Mouse (Mus musculus) MEL (cell line): Measurements from ENCODE around the gene Mfsd2b. TPM values are rescaled to one million over a fixed set of nuclear protein-coding genes. Genes with fewer than 3 reads are reported as not detected.

Source experiments
- DNase-seq: peaks from one replicate; pipeline ENCODE4 v3.0.0; 2011; ENCODE audit warnings: low read depth, low spot score
- H3K27ac ChIP-seq: 2 replicates; pipeline ENCODE4 v1.5.1; 2012; ENCODE audit warnings: low read depth, mild to moderate bottlenecking, control low read depth, low read length, moderate library complexity; ENCODE audit not compliant: control insufficient read depth
- H3K27me3 ChIP-seq, 2 experiments: fragments of 150-350 bp in 1 of 2; sonication (generic) in 1 of 2; 2 replicates each; pipeline ENCODE4 v1.6.1; 2012; ENCODE audit warnings: low read length in 2 of 2, mild to moderate bottlenecking in 2 of 2, improper control_type of control experiment in 1 of 2, moderate library complexity in 1 of 2; ENCODE audit not compliant: insufficient read depth in 2 of 2, control insufficient read depth in 1 of 2
- H3K36me3 ChIP-seq, 2 experiments: 2 replicates each; pipeline ENCODE4 v1.6.1; 2012 to 2014; ENCODE audit warnings: low read length in 2 of 2, improper control_type of control experiment in 1 of 2, inconsistent platforms in 1 of 2, mild to moderate bottlenecking in 1 of 2; ENCODE audit not compliant: insufficient read depth in 2 of 2, control insufficient read depth in 1 of 2
- H3K4me1 ChIP-seq, 2 experiments: fragments of 150-350 bp in 1 of 2; sonication (generic) in 1 of 2; 2 replicates each; pipeline ENCODE4 v1.6.1; 2012; ENCODE audit warnings: low read length in 2 of 2, improper control_type of control experiment in 1 of 2, mild to moderate bottlenecking in 1 of 2; ENCODE audit not compliant: insufficient read depth in 2 of 2, control insufficient read depth in 1 of 2
- H3K4me3 ChIP-seq, 2 experiments: fragments of 150-350 bp in 1 of 2; sonication (generic) in 1 of 2; 2 replicates each; pipeline ENCODE4 v1.5.1; 2012; ENCODE audit warnings: low read depth in 2 of 2, low read length in 2 of 2, mild to moderate bottlenecking in 2 of 2, moderate library complexity in 2 of 2, control low read depth in 1 of 2, improper control_type of control experiment in 1 of 2; ENCODE audit not compliant: control insufficient read depth in 1 of 2, insufficient read depth in 1 of 2
- H3K79me2 ChIP-seq: 2 replicates; pipeline ENCODE4 v1.6.1; 2012; ENCODE audit warnings: mild to moderate bottlenecking, low read length, moderate library complexity; ENCODE audit not compliant: control insufficient read depth, poor library complexity, insufficient read depth
- H3K9ac ChIP-seq: 2 replicates; pipeline ENCODE4 v1.6.1; 2012; ENCODE audit warnings: low read depth, mild to moderate bottlenecking, control low read depth, low read length, moderate library complexity; ENCODE audit not compliant: control insufficient read depth, poor library complexity, severe bottlenecking
- H3K9me3 ChIP-seq: fragments of 150-350 bp; sonication (generic); replicated peaks from 2 replicates; pipeline ENCODE4 v1.6.1; 2012; ENCODE audit warnings: mild to moderate bottlenecking, low read length, improper control_type of control experiment, moderate library complexity; ENCODE audit not compliant: insufficient read depth
- CHD1 ChIP-seq: IDR thresholded peaks from 2 replicates; pipeline ENCODE4 v1.6.1; 2012; ENCODE audit warnings: low read depth, mild to moderate bottlenecking, inconsistent platforms, low read length, improper control_type of control experiment
- CHD2 ChIP-seq: IDR thresholded peaks from 2 replicates; pipeline ENCODE4 v1.6.1; 2011; ENCODE audit warnings: low read length, improper control_type of control experiment
- GABPA ChIP-seq: IDR thresholded peaks from 2 replicates; pipeline ENCODE4 v1.6.1; 2012; ENCODE audit warnings: low read depth, mild to moderate bottlenecking, inconsistent platforms, low read length, improper control_type of control experiment, moderate library complexity
- GATA1 ChIP-seq: IDR thresholded peaks from 2 replicates; pipeline ENCODE4 v1.6.1; 2011; ENCODE audit warnings: low read depth, low read length, improper control_type of control experiment
- MYB ChIP-seq: IDR thresholded peaks from 2 replicates; pipeline ENCODE4 v1.6.1; 2011; ENCODE audit warnings: mild to moderate bottlenecking, low read depth, low read length, improper control_type of control experiment
- NRF1 ChIP-seq: IDR thresholded peaks from 2 replicates; pipeline ENCODE4 v1.6.1; 2014; ENCODE audit warnings: low read depth, mild to moderate bottlenecking, inconsistent platforms, low read length, improper control_type of control experiment, moderate library complexity; ENCODE audit not compliant: poor library complexity, insufficient read depth, severe bottlenecking
- POLR2A ChIP-seq, 2 experiments: IDR thresholded peaks; 2 replicates each; pipeline ENCODE4 v1.6.1; 2011 to 2012; ENCODE audit warnings: low read length in 2 of 2, mild to moderate bottlenecking in 2 of 2, control low read depth in 1 of 2, improper control_type of control experiment in 1 of 2, low read depth in 1 of 2, moderate library complexity in 1 of 2; ENCODE audit not compliant: control insufficient read depth in 1 of 2, insufficient read depth in 1 of 2, poor library complexity in 1 of 2
- RAD21 ChIP-seq: IDR thresholded peaks from 2 replicates; pipeline ENCODE4 v1.6.1; 2011; ENCODE audit warnings: mild to moderate bottlenecking, low read depth, low read length, improper control_type of control experiment
- RCOR1 ChIP-seq: IDR thresholded peaks from 2 replicates; pipeline ENCODE4 v1.6.1; 2012; ENCODE audit warnings: low read depth, mild to moderate bottlenecking, inconsistent platforms, low read length, improper control_type of control experiment
- TAL1 ChIP-seq: IDR thresholded peaks from 2 replicates; pipeline ENCODE4 v1.6.1; 2012; ENCODE audit warnings: mild to moderate bottlenecking, inconsistent platforms, low read length, moderate library complexity, mixed read lengths
- TBP ChIP-seq: IDR thresholded peaks from 2 replicates; pipeline ENCODE4 v1.8.0; 2011; ENCODE audit warnings: low read depth, low read length, improper control_type of control experiment
- TCF12 ChIP-seq: IDR thresholded peaks from 2 replicates; pipeline ENCODE4 v1.6.1; 2014; ENCODE audit warnings: low read depth, mild to moderate bottlenecking, inconsistent platforms, low read length, improper control_type of control experiment, moderate library complexity
- polyA plus RNA-seq, 2 experiments: library from polyadenylated mRNA; stranded (reverse) in 1 of 2; unstranded in 1 of 2; fragments of >175 nt in 1 of 2; fragments of >200 nt in 1 of 2; gene quantifications; 2 replicates each; pipeline versions ENCODE4 v1.2.1 to v1.2.4; 2012; ENCODE audit warnings: low replicate concordance in 2 of 2, low read depth in 1 of 2; ENCODE audit not compliant: insufficient read length in 2 of 2, insufficient read depth in 1 of 2, missing spikeins in 1 of 2
- total RNA-seq: library from RNA; depleted of rRNA; stranded (reverse); fragments of 300-350 nt; gene quantifications from 2 replicates; pipeline ENCODE4 v1.2.3, GENCODE M21; 2012

Gene Mfsd2b
- total and polyA plus RNA-seq, 3 experiments: 31.9 to 117 TPM; not detected in 1

DNA sequence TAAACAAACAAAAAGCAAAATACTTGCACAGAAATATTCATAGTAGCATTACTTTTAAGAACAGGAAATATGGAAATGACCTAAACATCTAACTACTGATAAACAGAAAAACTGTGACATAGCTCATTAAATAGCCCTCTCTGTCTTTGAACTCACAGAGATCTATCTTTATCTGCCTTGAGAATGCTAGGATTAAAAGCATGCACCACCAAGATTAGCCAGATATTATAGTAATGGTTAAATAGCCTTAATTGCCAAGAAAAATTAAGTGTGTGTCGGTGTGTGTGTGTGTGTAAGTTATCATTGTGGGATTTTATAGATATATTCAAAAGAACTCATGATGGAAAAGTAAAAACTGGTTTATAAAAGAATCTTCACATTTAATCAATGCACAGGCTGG lies 15.7 kb upstream of the Mfsd2b start:
- no peaks in the 10 kb centered on the region for H3K79me2 ChIP-seq
- H3K4me3 ChIP-seq: no peak overlapping the region
- no peaks in the 10 kb centered on the region for H3K27me3 ChIP-seq
- H3K4me1 ChIP-seq: peaks cover 0 to 4% of the 10 kb centered on the region in 2 experiments; a peak in 3 of 4 replicates
- DNase-seq: no peak
- H3K36me3 ChIP-seq: peaks cover 12 to 15% of the 10 kb centered on the region in 2 experiments
- H3K9me3 ChIP-seq: no peaks in the 10 kb centered on the region
- TF ChIP-seq POLR2A (IDR thresholded peaks at IDR 0.05; ENCODE audit: control insufficient read depth in 1 of 2, insufficient read depth in 1 of 2, low read depth in 1 of 2, low read length in 2 of 2, poor library complexity in 1 of 2): no peak
- TF ChIP-seq GATA1: peak; percentile 46
- no peak for TF ChIP-seq NRF1
- no peak for TF ChIP-seq RAD21
- TF ChIP-seq TCF12: peak; percentile 40; the same call in 1 of the 2 replicates
- TF ChIP-seq MYB: no peak
- no peak for TF ChIP-seq CHD1
- no peak for TF ChIP-seq RCOR1
- no peak overlapping the region for H3K27ac ChIP-seq
- H3K9ac ChIP-seq: no peak overlapping the region

- Histone ChIP-seq H3K9me3 (no peaks in the 10 kb centered on the region), H3K9ac (no peak overlapping the region), H3K27ac (no peak overlapping the region), H3K4me3 (no peak overlapping the region), H3K36me3 (peaks cover 14 to 15% of the 10 kb centered on the region in 2 experiments), H3K4me1 (peaks cover 0 to 4% of the 10 kb centered on the region in 2 experiments; a peak in 3 of 4 replicates), H3K27me3 (no peaks in the 10 kb centered on the region), H3K79me2 (no peaks in the 10 kb centered on the region)
- DNase-seq: no peak
- no peak for TF ChIP-seq GABPA
These were observed 15.1 kb upstream of the Mfsd2b start for GRCm38 (mm10) chr12:4889251-4889650.

- H3K9ac ChIP-seq: no peak overlapping the region
- no peaks in the 10 kb centered on the region for H3K9me3 ChIP-seq
- peaks cover 15 to 19% of the 10 kb centered on the region in 2 experiments for H3K36me3 ChIP-seq
- no peak overlapping the region for H3K4me3 ChIP-seq
- no peak for TF ChIP-seq CHD2
- no peak for TF ChIP-seq POLR2A (IDR thresholded peaks at IDR 0.05; ENCODE audit: control insufficient read depth in 1 of 2, insufficient read depth in 1 of 2, low read depth in 1 of 2, low read length in 2 of 2, poor library complexity in 1 of 2)
- 0 out of 2 replicates have a peak, but pooled peaks have one; percentile 14 for TF ChIP-seq TCF12
- TF ChIP-seq TBP: no peak
- TF ChIP-seq TAL1: peak; percentile 11; the same call in 1 of the 2 replicates
- H3K4me1 ChIP-seq: peaks cover 0 to 4% of the 10 kb centered on the region in 2 experiments; a peak in 3 of 4 replicates
- H3K27ac ChIP-seq: no peak overlapping the region
- no peaks in the 10 kb centered on the region for H3K27me3 ChIP-seq
- DNase-seq: no peak
- no peaks in the 10 kb centered on the region for H3K79me2 ChIP-seq
These were observed 14.6 kb upstream of the Mfsd2b start for GRCm38 (mm10) chr12:4888739-4889138.
